Mouse (Mus musculus) CH12.LX (cell line): Measurements from ENCODE around the gene Fggy. TPM values are rescaled to one million over a fixed set of nuclear protein-coding genes. Genes with fewer than 3 reads are reported as not detected.

Source experiments
- DNase-seq: peaks from one replicate; pipeline ENCODE4 v3.0.0-alpha.2; 2013; ENCODE audit errors: extremely low read depth
- H3K27ac ChIP-seq: 2 replicates; pipeline ENCODE4 v1.5.1; 2012; ENCODE audit warnings: low read depth, mild to moderate bottlenecking, control low read depth, moderate library complexity; ENCODE audit not compliant: insufficient read depth
- H3K27me3 ChIP-seq: replicated peaks from 2 replicates; pipeline ENCODE3; 2012; ENCODE audit warnings: inconsistent platforms
- H3K36me3 ChIP-seq, 2 experiments: replicated peaks in 1 of 2; 2 replicates each; pipeline versions ENCODE3 to v1.6.1; 2012; ENCODE audit warnings: inconsistent platforms in 1 of 2, low read length in 1 of 2, mild to moderate bottlenecking in 1 of 2, mixed read lengths in 1 of 2, moderate library complexity in 1 of 2; ENCODE audit not compliant: control insufficient read depth in 1 of 2, insufficient read depth in 1 of 2
- H3K4me1 ChIP-seq, 2 experiments: 2 replicates each; pipeline ENCODE4 v1.6.1; 2012; ENCODE audit warnings: inconsistent platforms in 1 of 2, moderate library complexity in 1 of 2; ENCODE audit not compliant: insufficient read depth in 2 of 2, control insufficient read depth in 1 of 2
- H3K4me2 ChIP-seq: 2 replicates; pipeline ENCODE4 v1.6.1; 2012; ENCODE audit warnings: low read depth, mild to moderate bottlenecking, control low read depth; ENCODE audit not compliant: poor library complexity, insufficient read depth, severe bottlenecking
- H3K4me3 ChIP-seq, 3 experiments: fragments of 150-350 bp in 1 of 3; sonication (generic) in 1 of 3; replicated peaks in 1 of 3; 2 replicates each; pipeline versions ENCODE3 to v1.5.1; 2011 to 2012; ENCODE audit warnings: low read depth in 2 of 3, low read length in 2 of 3, mild to moderate bottlenecking in 2 of 3, moderate library complexity in 2 of 3, control low read depth in 1 of 3, improper control_type of control experiment in 1 of 3, inconsistent platforms in 1 of 3, mixed read lengths in 1 of 3; ENCODE audit not compliant: poor library complexity in 1 of 3
- H3K79me2 ChIP-seq: replicated peaks from 2 replicates; pipeline ENCODE4 v1.6.1; 2012; ENCODE audit warnings: mild to moderate bottlenecking, moderate library complexity; ENCODE audit not compliant: control insufficient read depth, poor library complexity, insufficient read depth, severe bottlenecking; ENCODE audit errors: extremely low read depth
- H3K9ac ChIP-seq: 2 replicates; pipeline ENCODE4 v1.6.1; 2012; ENCODE audit warnings: low read depth, mild to moderate bottlenecking, control low read depth, moderate library complexity; ENCODE audit not compliant: insufficient read depth
- H3K9me3 ChIP-seq: replicated peaks from 2 replicates; pipeline ENCODE3; 2012; ENCODE audit warnings: low read length, inconsistent platforms, mixed read lengths
- CHD2 ChIP-seq: IDR thresholded peaks from 2 replicates; pipeline ENCODE4 v1.6.1; 2011; ENCODE audit warnings: low read length, improper control_type of control experiment
- CTCF ChIP-seq, 2 experiments: IDR thresholded peaks in 1 of 2; conservative IDR thresholded peaks in 1 of 2; 2 replicates each; pipeline ENCODE4 v1.5.1; 2011 to 2012; ENCODE audit warnings: low read depth in 2 of 2, low read length in 2 of 2, improper control_type of control experiment in 1 of 2, inconsistent platforms in 1 of 2, mild to moderate bottlenecking in 1 of 2, moderate library complexity in 1 of 2
- ELF1 ChIP-seq: IDR thresholded peaks from 2 replicates; pipeline ENCODE4 v1.6.1; 2014; ENCODE audit warnings: low read depth, mild to moderate bottlenecking, inconsistent platforms, low read length, improper control_type of control experiment
- EP300 ChIP-seq: IDR thresholded peaks from 2 replicates; pipeline ENCODE4 v1.6.1; 2011; ENCODE audit warnings: low read length, improper control_type of control experiment
- HCFC1 ChIP-seq: IDR thresholded peaks from 2 replicates; pipeline ENCODE4 v1.6.1; 2012; ENCODE audit warnings: low read depth, mild to moderate bottlenecking, inconsistent platforms, low read length, improper control_type of control experiment
- MAFK ChIP-seq: IDR thresholded peaks from 2 replicates; pipeline ENCODE4 v1.6.1; 2011; ENCODE audit warnings: low read length, improper control_type of control experiment; ENCODE audit not compliant: insufficient replicate concordance
- MAZ ChIP-seq: IDR thresholded peaks from 2 replicates; pipeline ENCODE4 v1.6.1; 2012; ENCODE audit warnings: low read depth, mild to moderate bottlenecking, inconsistent platforms, low read length, improper control_type of control experiment, moderate library complexity
- NELFE ChIP-seq: IDR thresholded peaks from 2 replicates; pipeline ENCODE4 v1.6.1; 2011; ENCODE audit warnings: low read depth, low read length, improper control_type of control experiment
- NRF1 ChIP-seq: IDR thresholded peaks from 2 replicates; pipeline ENCODE4 v1.6.1; 2014; ENCODE audit warnings: low read depth, mild to moderate bottlenecking, inconsistent platforms, low read length, improper control_type of control experiment, moderate library complexity
- PAX5 ChIP-seq: IDR thresholded peaks from 2 replicates; pipeline ENCODE4 v1.6.1; 2012; ENCODE audit warnings: low read length, inconsistent platforms, mixed read lengths
- POLR2A ChIP-seq: IDR thresholded peaks from 2 replicates; pipeline ENCODE4 v1.6.1; 2011; ENCODE audit warnings: low read depth, mild to moderate bottlenecking, improper control_type of control experiment, low read length
- TBP ChIP-seq: conservative IDR thresholded peaks from 2 replicates; pipeline ENCODE4 v1.6.1; 2011; ENCODE audit warnings: low read depth, low read length, improper control_type of control experiment
- UBTF ChIP-seq: IDR thresholded peaks from 2 replicates; pipeline ENCODE4 v1.6.1; 2012; ENCODE audit warnings: low read depth, mild to moderate bottlenecking, inconsistent platforms, low read length, improper control_type of control experiment, moderate library complexity
- USF1 ChIP-seq: IDR thresholded peaks from 2 replicates; pipeline ENCODE4 v1.6.1; 2014; ENCODE audit warnings: low read depth, mild to moderate bottlenecking, inconsistent platforms, low read length, improper control_type of control experiment
- USF2 ChIP-seq: conservative IDR thresholded peaks from 2 replicates; pipeline ENCODE4 v1.6.1; 2011; ENCODE audit warnings: low read depth, low read length, improper control_type of control experiment
- ZC3H11A ChIP-seq: IDR thresholded peaks from 2 replicates; pipeline ENCODE4 v1.6.1; 2012; ENCODE audit warnings: low read depth, mild to moderate bottlenecking, inconsistent platforms, low read length, improper control_type of control experiment
- ZNF384 ChIP-seq: IDR thresholded peaks from 2 replicates; pipeline ENCODE4 v1.6.1; 2012; ENCODE audit warnings: low read depth, low read length, improper control_type of control experiment, inconsistent platforms
- dilution Hi-C: fragments of 300-500 bp; cut with MboI; formaldehyde crosslinking; loops from 2 replicates; pipeline ENCODE4 v1.14.3; 2020; ENCODE audit warnings: low sequenced_read_pairs; ENCODE audit not compliant: extremely low pct_unique_long_range_greater_than_20kb, extremely low pct_ligation_motif_present
- in situ Hi-C: fragments of 300-500 bp; cut with MboI; formaldehyde crosslinking; loops from 3 replicates; pipeline ENCODE4 v1.14.3; 2019; ENCODE audit warnings: low sequenced_read_pairs, low pct_ligation_motif_present, low pct_unique_long_range_greater_than_20kb, mixed read lengths
- polyA plus RNA-seq: library from polyadenylated mRNA; unstranded; fragments of >175 nt; gene quantifications from 2 replicates; pipeline ENCODE4 v1.2.1, GENCODE M21; 2012; ENCODE audit warnings: low read depth; ENCODE audit not compliant: insufficient read length
- total RNA-seq, 2 experiments: library from RNA; depleted of rRNA; stranded (reverse); fragments of 300-350 nt in 1 of 2; fragments of >200 nt in 1 of 2; gene quantifications; 2 replicates each; pipeline ENCODE4 v1.2.3; 2012 to 2014

Fggy gene
- total and polyA plus RNA-seq, 3 experiments = 6.2 to 7.5 (median 6.9) TPM

DNA sequence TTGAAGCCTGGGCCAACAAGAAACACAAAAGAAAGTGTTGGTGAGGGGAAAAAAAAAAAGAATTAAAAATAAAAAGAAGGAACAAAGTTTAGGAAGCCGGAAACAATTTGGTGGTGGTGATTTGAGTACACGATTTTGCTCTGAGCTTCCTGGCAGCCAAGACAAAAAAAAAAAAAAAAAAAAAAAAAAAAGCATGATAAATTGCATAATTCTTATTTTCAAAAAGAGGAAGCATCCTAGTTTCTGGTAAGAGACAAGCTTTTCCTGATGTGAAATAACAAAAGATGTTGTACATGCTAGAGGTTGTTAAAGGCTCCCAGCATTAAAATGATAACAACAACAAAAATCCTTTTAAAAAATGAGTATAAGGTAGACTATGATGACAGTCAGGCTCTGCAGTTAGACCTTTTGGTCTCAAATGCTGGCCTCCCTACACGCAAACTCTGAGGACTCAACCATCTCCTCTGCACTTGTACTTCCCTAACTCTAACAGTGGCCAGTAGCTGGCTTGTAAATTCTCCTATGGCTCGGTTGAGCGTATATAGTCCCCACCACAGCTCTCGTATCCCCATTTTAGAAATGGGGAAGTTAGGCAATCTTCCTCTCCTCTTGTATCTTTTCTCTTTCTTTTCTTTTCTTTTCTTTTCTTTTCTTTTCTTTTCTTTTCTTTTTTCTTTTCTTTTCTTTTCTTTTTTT is 292.9 kb downstream of the Fggy start:
- Histone ChIP-seq H3K4me3 (no peak overlapping the region), H3K9ac (no peak overlapping the region), H3K4me1 (peaks cover 4 to 54% of the 10 kb centered on the region in 2 experiments), H3K9me3 (no peaks in the 10 kb centered on the region), H3K36me3 (no peaks in the 10 kb centered on the region), H3K79me2 (no peaks in the 10 kb centered on the region), H3K27me3 (no peaks in the 10 kb centered on the region), H3K4me2 (no peak overlapping the region; the same call in 1 of the 2 replicates), H3K27ac (no peak overlapping the region)
- TF ChIP-seq NRF1 (no peak), USF2 (no peak), CHD2 (no peak), MAZ (no peak), MAFK (no peak), ZNF384 (peak; percentile 94), EP300 (peak; percentile 27; the same call in 1 of the 2 replicates), CTCF (conservative IDR thresholded peaks at IDR 0.05 in 1 of 2, IDR thresholded peaks at IDR 0.05 in 1 of 2; ENCODE audit: low read depth in 2 of 2, low read length in 2 of 2) (no peak), TBP (no peak)
- peak; percentile 58 for DNase-seq
- in situ Hi-C loops = loop anchor here (25.0 kb wide), 1 partner anchor 288 kb away; the partner anchor contains the start of gene Fggy
- dilution Hi-C loops = no loop called here

DNA sequence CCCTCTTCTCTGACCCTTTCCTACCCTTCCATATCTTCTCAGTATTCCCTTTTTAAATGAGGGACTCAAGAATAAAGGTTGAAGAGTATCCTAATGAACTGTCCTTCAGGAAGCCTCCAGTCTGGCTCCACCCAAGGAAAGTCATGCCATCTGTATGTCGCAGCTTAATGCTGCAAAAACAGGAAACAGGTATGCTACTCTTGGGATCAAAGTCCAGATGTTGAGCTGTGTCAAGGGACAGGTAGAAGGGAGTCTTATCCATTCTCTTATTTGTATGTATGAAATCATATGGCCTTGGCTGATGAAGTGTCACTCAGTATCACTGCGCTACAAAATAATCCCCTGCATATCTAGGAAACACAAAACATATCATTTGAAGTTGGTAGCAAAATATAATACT is 294.9 kb downstream of the Fggy start:
- no peak for TF ChIP-seq ELF1
- TF ChIP-seq POLR2A = no peak
- TF ChIP-seq ZC3H11A = no peak
- TF ChIP-seq PAX5 = no peak
- TF ChIP-seq NELFE = no peak

DNA sequence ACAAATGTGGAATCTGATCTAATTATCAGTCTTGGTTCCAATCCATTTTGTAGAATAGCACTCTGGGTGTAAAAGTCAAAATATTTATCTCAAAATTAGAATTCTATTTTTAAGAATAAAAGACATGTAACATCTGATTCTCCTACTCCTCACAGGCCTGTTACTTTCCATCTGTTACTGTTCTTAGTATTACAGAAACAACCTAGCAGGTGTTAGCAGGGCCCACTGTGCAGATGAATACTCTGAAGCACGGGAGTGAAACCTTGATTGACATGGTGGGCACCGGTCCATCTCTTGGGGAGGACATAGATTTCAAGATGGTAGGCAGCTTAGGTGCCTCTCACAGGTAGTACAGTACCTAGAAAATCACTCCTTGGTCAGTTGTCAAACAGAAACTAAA is 298.7 kb downstream of the Fggy start:
- TF ChIP-seq MAZ (no peak), UBTF (no peak), HCFC1 (no peak), USF1 (no peak)

More for the DNA sequence above, 294.9 kb downstream of the Fggy start:
- Histone ChIP-seq H3K4me3 (no peak overlapping the region), H3K9ac (no peak overlapping the region), H3K9me3 (no peaks in the 10 kb centered on the region), H3K36me3 (no peaks in the 10 kb centered on the region), H3K27ac (no peak overlapping the region), H3K27me3 (no peaks in the 10 kb centered on the region), H3K79me2 (no peaks in the 10 kb centered on the region), H3K4me1 (peaks cover 4 to 33% of the 10 kb centered on the region in 2 experiments), H3K4me2 (no peak overlapping the region)
- in situ Hi-C loops (loop anchor here (25.0 kb wide), 1 partner anchor 290 kb away; the partner anchor contains the start of gene Fggy), dilution Hi-C loops (no loop called here)
- DNase-seq = no peak

More for the DNA sequence above, 298.7 kb downstream of the Fggy start:
- dilution Hi-C loops = no loop called here
- Histone ChIP-seq H3K27ac (no peak overlapping the region), H3K79me2 (no peaks in the 10 kb centered on the region), H3K9ac (no peak overlapping the region), H3K36me3 (no peaks in the 10 kb centered on the region), H3K4me3 (no peak overlapping the region), H3K27me3 (no peaks in the 10 kb centered on the region), H3K9me3 (no peaks in the 10 kb centered on the region), H3K4me1 (no peaks in the 10 kb centered on the region), H3K4me2 (peak overlapping the region; percentile 56; the same call in 1 of the 2 replicates)
- no peak for DNase-seq
- in situ Hi-C loops = loop anchor here (25.0 kb wide), 1 partner anchor 294 kb away; the partner anchor contains the start of gene Fggy
